Mouse (Mus musculus): ENCODE data around the gene Capn3. TPM values are rescaled to one million over a fixed set of nuclear protein-coding genes. Genes with fewer than 3 reads are reported as not detected.

Capn3 gene
- polyA plus RNA-seq, 1 experiment from 2014 or later = 1.1 TPM

GRCm38 (mm10) chr2:120531223-120531622 lies 75.4 kb downstream of the Capn3 start:
- WGBS = 95% methylated on average over 4 of the region's 4 CpGs
- no peak overlapping the region for H3K9ac ChIP-seq (replicated peaks)
- no peaks in the 10 kb centered on the region for H3K27me3 ChIP-seq
- no peaks in the 10 kb centered on the region for H3K4me1 ChIP-seq
- H3K9me3 ChIP-seq = no peaks in the 10 kb centered on the region
- H3K4me3 ChIP-seq = no peak overlapping the region
- no peak overlapping the region for H3K27ac ChIP-seq (replicated peaks)
- no peak for ATAC-seq (replicated peaks)
- no peak overlapping the region for H3K4me2 ChIP-seq (replicated peaks)
- H3K36me3 ChIP-seq = peaks cover 77% of the 10 kb centered on the region

DNA sequence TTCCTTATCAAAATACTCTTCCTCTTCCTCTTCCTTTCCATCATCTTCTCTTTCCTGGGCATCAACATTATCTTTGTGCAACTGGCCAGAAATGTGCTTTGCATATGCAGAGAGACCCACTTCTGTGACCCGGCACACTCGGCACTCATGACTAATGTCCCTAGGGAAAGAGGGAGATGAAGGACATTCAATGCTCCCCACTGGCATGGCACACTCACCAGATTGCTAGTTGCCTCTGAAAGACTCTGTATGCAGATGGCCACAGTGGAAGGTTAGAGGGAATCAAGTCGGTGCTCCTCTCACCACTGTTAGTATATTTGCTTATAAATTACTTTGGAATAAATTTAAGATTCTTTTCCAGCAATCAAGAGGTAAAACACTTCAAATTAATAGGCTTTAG lies 83.5 kb downstream of the Capn3 start:
- Histone ChIP-seq H3K9me3 (no peaks in the 10 kb centered on the region), H3K9ac (replicated peaks) (no peak overlapping the region), H3K4me3 (no peak overlapping the region), H3K27me3 (no peaks in the 10 kb centered on the region), H3K4me2 (replicated peaks) (peak overlapping the region; percentile 19), H3K36me3 (peaks cover 12% of the 10 kb centered on the region), H3K4me1 (peaks cover 15% of the 10 kb centered on the region), H3K27ac (replicated peaks) (peak overlapping the region; percentile 79)
- peak; percentile 61; the same call in 1 of the 2 replicates for ATAC-seq (replicated peaks)
- WGBS = 63% methylated on average over 3 of the region's 3 CpGs

DNA sequence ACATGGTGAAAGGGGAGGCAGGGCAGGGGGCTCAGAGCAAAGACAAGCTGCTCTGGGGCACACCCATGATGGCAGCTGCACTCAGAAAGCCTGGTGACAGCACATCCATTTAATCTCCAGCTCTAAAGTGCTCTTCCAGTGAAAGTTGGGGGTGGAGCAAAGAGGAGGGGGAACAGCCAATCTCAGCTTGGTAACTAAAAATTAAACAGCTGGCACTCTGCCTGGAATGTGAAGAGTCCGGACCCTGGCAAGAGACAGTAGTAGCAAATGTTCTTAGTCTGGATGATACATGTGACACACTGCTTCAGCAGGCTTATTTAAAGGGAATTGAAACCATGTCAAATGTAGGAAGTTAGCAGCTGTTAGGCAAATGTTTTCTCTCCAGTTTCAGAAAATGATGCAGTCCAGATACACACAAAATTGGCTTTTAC lies 84.0 kb downstream of the Capn3 start:
- peaks cover 12% of the 10 kb centered on the region for H3K36me3 ChIP-seq
- WGBS = 7% methylated on average over 1 of the region's 1 CpGs
- H3K9me3 ChIP-seq = no peaks in the 10 kb centered on the region
- H3K9ac ChIP-seq (replicated peaks) = no peak overlapping the region
- no peak overlapping the region for H3K4me3 ChIP-seq
- no peaks in the 10 kb centered on the region for H3K27me3 ChIP-seq
- peak; percentile 92 for ATAC-seq (replicated peaks)
- H3K4me1 ChIP-seq = peaks cover 15% of the 10 kb centered on the region
- H3K4me2 ChIP-seq (replicated peaks) = peak overlapping the region; percentile 19; the same call in 1 of the 2 replicates
- peak overlapping the region; percentile 79 for H3K27ac ChIP-seq (replicated peaks)

- Histone ChIP-seq H3K4me2 (replicated peaks) (no peak overlapping the region), H3K36me3 (peaks cover 30% of the 10 kb centered on the region), H3K27me3 (no peaks in the 10 kb centered on the region), H3K9me3 (no peaks in the 10 kb centered on the region), H3K4me3 (no peak overlapping the region), H3K27ac (replicated peaks) (no peak overlapping the region), H3K4me1 (peaks cover 7% of the 10 kb centered on the region), H3K9ac (replicated peaks) (no peak overlapping the region)
- ATAC-seq (replicated peaks) = no peak
- WGBS = 98% methylated on average over 2 of the region's 2 CpGs
These were observed 88.9 kb downstream of the Capn3 start for GRCm38 (mm10) chr2:120544732-120545131.

Other genes starting within 250 kb of the Capn3 start
- gene Pla2g4e, start 210.7 kb upstream of the Capn3 start, polyA plus RNA-seq (2015; fragmentation: Nextera tagmentation; extraction: Ambion mirVana) = 1.7 and 1.8 TPM in 2 replicates
- gene Pla2g4d, start 166.8 kb upstream of the Capn3 start, polyA plus RNA-seq (2015; fragmentation: Nextera tagmentation; extraction: Ambion mirVana) = not detected in 2 replicates
- not detected in 2 replicates for gene Pla2g4f, start 141.9 kb upstream of the Capn3 start, polyA plus RNA-seq (2015; fragmentation: Nextera tagmentation; extraction: Ambion mirVana)
- 50.0 and 50.9 TPM in 2 replicates for gene Vps39, start 102.9 kb upstream of the Capn3 start, polyA plus RNA-seq (2015; fragmentation: Nextera tagmentation; extraction: Ambion mirVana)
- 7.8 and 10.2 TPM in 2 replicates for gene Ganc, start 52.1 kb upstream of the Capn3 start, polyA plus RNA-seq (2015; fragmentation: Nextera tagmentation; extraction: Ambion mirVana)
- gene Tmem87a, start 51.9 kb upstream of the Capn3 start, polyA plus RNA-seq (2015; fragmentation: Nextera tagmentation; extraction: Ambion mirVana) = 6.7 and 7.3 TPM in 2 replicates
- gene Zfp106, start 107.8 kb downstream of the Capn3 start, polyA plus RNA-seq (2015; fragmentation: Nextera tagmentation; extraction: Ambion mirVana) = 47.8 and 50.8 TPM in 2 replicates
- 17.3 and 19.6 TPM in 2 replicates for gene Snap23, start 111.7 kb downstream of the Capn3 start, polyA plus RNA-seq (2015; fragmentation: Nextera tagmentation; extraction: Ambion mirVana)
- 29.5 and 30.5 TPM in 2 replicates for gene Haus2, start 153.4 kb downstream of the Capn3 start, polyA plus RNA-seq (2015; fragmentation: Nextera tagmentation; extraction: Ambion mirVana)
- gene Lrrc57, start 153.5 kb downstream of the Capn3 start, polyA plus RNA-seq (2015; fragmentation: Nextera tagmentation; extraction: Ambion mirVana) = 37.6 and 38.7 TPM in 2 replicates
- gene Stard9, start 173.1 kb downstream of the Capn3 start, polyA plus RNA-seq (2015; fragmentation: Nextera tagmentation; extraction: Ambion mirVana) = 4.0 and 4.1 TPM in 2 replicates